Mouse (Mus musculus) frontal cortex, postnatal 10 days (tissue): ENCODE measurements around the gene 9930104L06Rik.

Source experiments
- DNase-seq, 2 experiments: peaks; one replicate each; pipeline ENCODE4 v3.0.0; 2022; ENCODE audit warnings: low spot score in 2 of 2, mixed read lengths in 1 of 2

9930104L06Rik gene

GRCm38 (mm10) chr4:124959062-124959461 is 22.2 kb downstream of the 9930104L06Rik start:
- no peak for DNase-seq

- no peak for DNase-seq
These were observed 24.1 kb downstream of the 9930104L06Rik start for GRCm38 (mm10) chr4:124960940-124961339.

DNA sequence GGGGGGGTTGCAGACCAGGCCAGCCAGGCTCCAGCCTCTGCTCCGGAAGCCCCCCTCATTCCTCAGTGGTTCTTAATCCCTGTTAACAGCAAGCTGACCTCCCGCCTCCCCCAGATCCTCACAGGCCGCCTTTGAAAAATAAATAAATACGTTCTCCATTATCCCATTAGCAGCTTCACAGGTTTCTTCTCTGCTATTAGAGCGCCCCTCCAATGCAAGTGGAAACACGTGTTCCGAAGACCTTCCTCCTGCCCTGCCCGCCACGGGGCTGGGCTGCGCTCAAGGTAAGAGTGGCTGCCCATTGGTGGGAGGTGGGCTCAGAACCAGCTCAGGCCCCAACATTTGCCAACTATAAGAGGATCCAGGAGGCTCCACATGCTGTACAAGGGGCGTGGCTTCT is 25.7 kb downstream of the 9930104L06Rik start:
- no peak for DNase-seq

DNA sequence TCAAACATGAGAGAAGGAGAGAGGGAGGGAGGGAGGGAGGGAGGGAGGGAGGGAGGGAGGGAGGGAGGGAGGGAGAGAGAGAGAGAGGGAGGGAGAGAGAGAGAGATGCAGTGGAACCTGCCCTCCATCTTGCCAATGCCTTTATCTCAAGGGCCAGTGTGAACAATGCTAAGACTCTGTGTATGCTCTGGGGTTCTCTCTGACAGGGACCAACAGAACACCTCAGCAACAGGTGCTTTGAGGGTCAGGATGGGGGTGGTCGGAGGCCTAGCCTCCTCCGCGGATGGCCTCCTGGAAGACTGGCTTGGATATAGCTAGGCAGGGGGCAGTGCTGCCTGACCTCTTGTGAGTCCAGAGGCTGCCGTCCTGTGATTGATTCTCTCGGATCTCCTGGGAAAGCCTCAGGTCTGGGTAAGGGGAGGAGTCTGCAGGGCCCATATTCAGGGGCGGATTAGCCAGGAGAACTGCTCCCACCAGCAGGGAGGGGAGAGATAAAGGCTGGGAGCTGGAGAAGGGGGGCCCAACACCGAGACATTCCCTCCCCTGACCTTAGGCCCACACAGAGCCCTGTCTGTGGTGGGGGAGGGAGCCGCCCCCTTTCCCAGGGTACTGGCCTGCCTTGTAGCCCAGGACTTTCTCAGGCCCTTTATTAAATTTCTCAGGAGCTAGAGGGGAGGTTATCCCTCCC is 28.2 kb downstream of the 9930104L06Rik start:
- no peak for DNase-seq

DNA sequence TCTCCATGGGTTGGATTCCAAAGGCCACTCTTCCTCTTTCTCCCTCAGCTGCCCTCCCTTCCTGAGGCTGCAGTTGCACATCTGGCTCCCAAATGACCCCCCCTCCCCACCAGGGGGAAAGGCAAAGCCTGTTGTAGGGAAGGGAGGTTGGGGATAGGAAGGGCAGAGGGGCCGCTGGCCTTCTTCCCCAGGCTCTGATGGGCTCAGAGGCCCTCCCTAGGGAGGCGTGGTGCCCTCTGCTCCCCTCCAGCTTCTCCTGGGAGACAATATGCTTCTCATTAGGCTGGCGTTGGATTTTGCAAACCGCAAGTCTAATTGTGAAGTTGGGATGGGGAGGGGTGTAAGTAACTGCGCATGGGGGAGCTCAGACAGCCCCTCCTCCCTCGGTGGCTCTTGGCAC is 31.9 kb downstream of the 9930104L06Rik start:
- DNase-seq: no peak

- DNase-seq: no peak
These were observed 32.5 kb downstream of the 9930104L06Rik start for GRCm38 (mm10) chr4:124969219-124969848.

DNA sequence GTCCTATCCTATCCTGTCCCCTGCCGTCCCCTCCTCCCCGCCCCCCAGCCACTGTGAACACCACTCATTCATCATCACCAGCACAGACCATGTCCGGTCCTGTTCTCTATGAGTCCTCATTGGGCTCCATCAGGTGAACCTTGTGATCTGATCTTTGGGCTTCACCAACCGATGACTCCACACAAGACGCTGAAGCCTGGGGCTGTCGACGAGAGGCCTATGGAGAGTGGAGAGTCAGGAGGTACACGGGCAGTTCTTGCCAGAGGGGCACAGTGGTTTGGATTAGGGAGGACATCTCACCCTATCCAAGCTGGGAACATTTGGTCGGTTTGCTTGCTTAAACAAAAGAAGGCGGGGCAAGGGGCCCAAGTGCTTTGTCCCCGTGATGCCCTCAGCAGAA is 33.3 kb downstream of the 9930104L06Rik start:
- DNase-seq: no peak

DNA sequence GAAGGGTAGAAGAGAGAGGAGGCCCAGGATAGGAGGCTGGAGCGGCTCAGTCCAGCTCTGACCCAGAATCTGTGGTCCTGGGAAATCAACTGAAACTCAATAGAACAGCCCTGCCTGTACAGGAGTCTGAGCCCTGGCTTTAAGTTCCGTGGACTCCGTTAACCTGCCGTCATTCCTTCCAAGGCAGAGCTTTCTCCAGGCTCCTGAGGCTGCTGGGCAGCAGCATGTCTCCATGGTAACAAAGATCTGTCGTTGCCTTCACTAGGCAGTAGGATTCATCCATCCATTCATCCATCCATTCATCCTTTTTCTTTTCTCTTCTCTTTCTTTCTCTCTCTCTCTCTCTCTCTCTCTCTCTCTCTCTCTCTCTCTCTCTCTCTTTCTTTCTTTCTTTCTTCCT is 33.8 kb downstream of the 9930104L06Rik start:
- DNase-seq: no peak

- no peak for DNase-seq
These were observed 34.2 kb downstream of the 9930104L06Rik start for GRCm38 (mm10) chr4:124971094-124971493.

- no peak for DNase-seq
These were observed 35.5 kb downstream of the 9930104L06Rik start for GRCm38 (mm10) chr4:124972316-124972715.

DNA sequence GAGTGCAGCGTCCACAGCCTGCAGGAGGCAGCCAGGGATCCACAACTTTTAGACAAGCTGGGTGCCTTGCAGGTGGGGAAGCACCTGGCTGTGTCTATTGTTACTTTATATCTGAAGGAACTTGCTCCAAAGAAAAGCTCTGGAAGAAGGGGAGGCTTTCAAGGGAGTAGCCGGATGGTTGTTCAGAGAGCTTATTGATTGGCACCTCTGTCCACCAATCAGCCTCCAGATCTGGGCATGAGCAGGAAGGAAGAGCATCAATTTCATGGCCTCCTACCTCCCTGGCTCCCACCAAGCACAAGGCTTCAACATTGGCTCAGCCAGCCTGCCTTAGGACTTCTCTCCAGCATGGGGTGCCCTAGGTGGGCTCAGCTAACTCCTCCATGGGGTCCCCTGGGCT is 36.4 kb downstream of the 9930104L06Rik start:
- no peak for DNase-seq

GRCm38 (mm10) chr4:124978201-124978600 is 41.4 kb downstream of the 9930104L06Rik start:
- no peak for DNase-seq

GRCm38 (mm10) chr4:124983893-124984526 is 47.2 kb downstream of the 9930104L06Rik start:
- DNase-seq: no peak

GRCm38 (mm10) chr4:124984871-124985670 is 48.2 kb downstream of the 9930104L06Rik start:
- DNase-seq: no peak

DNA sequence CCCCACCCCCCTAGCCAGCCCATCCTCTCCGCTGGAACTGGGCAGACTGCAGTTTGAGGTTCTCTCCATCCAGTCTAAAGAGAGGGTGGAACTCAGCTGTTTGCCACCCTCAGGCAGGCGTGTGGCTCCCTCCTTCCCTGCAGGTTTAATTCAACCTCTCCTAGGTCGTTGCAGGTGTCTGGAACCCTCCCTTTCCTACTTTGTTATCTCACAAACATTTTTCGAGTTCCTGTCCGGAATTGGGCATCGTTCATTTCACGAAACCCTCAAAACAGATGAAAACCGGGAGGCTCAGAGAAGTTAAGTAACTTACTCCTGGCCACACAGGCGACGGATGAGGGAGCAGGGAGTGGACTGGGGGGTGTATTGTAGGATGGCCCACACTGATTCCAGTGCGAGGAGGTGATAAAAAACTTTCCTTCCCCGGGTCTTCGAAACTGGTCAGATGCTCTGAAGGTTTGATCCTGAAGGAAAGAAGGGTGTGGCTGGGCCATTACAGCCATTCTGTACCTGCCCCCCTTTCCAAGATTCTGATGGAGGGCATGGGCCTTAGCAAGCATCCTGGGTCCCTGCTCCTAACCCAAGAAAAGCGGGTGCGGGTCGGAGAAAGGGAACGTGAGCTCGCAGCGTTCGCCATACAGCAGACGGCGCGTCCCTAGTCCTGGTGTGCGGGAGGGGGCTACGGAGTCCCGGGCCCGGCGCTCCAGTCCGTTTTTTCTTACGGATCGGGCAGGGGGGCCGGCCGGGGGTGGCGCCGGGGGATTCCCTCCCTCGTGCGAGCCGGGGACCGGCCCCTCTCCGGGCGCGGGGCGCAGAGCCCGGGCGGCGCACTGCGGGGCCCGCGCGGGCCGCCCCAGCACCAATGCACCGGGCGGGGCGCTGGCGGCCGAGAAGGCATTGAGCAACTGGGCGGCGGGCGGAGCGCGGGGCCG is 49.1 kb downstream of the 9930104L06Rik start, which contains the start of gene Rspo1:
TSS of gene Rspo1 (plus strand) at position 760 of the 932 bp plus-strand sequence.
- DNase-seq: no peak

DNA sequence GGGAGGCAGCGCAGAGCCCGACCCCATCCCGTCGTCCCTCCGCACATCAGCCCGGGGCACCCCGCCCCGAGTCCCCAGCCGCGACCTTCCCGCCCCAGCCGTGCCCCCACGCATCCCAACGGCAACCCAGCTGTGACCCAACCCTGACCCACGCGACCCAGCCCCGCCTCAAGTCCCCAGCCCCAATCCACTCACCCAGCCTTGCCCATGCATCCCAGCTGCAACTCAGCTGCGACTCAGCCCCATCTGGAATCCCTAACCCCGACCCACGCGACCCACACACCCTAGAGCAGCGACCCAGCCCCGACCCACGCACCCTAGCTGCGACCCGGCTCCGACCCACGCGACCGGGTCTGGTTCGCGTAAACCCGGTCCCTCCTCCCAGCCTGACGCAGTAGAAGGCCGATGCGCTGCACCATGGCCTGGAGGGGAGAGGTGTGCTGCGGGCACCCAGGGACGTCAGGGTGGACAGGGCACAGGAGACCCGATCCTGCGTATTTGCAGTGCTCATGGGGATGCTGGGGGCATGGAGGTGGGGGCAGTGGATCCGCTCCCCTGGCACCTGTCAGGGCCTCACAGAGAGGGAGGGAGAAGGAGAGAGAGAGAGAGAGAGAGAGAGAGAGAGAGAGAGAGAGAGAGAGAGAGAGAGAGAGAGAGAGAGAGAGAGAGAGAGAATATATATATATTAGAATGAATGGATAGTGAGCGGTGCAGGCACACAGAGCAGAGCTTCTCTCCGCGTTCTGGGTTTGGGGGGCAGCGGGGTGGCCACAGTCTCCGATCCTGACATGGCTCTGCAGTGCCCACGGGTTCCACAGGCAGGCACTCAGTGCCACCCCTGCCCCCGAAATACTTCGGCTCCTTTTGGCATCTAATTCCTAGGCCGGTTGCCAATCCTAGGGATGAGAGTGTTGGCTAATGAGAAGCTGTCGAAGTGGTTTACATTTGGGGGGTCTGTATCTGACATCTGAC is 50.2 kb downstream of the 9930104L06Rik start:
- DNase-seq: no peak

GRCm38 (mm10) chr4:124987711-124988097 is 50.9 kb downstream of the 9930104L06Rik start:
- no peak for DNase-seq

- no peak for DNase-seq
These were observed 51.5 kb downstream of the 9930104L06Rik start for GRCm38 (mm10) chr4:124988382-124988781.

DNA sequence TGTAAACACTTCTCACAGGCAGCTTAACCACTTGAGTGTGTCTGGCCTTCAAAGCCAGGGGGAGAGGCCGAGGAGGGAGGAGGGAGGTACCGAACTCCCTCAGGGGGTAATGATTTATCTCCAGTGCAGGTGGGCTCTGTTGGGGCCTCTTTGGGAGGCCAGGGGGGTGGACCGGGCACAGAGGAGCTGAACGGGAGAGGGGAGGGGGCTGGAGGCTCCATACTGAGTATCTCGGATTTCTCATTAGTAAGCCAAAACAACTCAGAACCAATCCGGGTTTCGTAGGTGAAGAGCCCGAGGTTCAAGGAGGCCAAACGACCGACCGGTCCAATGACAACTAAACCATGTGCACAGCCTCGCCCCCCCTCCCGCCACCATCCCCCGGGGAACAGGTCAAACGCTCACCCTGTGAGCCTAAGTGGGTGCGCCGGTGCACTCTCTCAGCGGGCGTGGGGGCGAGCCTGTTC is 53.0 kb downstream of the 9930104L06Rik start:
- no peak for DNase-seq

DNA sequence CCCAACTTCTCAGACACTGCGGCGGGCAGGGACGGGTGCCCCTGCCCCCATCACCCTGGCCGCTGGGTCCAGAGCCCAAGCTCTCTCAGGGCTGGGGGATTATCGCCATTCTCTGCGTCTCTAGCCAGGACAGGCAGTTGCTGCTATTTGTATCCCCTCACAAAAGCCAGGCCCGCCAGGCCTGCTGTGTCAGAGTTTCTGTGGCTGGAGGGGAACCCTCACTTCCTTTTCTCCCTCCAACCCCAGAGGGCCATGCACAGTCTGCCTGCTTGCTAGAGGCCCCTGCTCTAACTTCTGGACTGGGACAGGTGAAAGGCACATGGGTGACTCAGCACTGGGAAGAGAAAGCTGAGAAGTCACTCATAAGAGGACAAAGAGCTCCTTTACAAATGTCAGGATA is 53.5 kb downstream of the 9930104L06Rik start:
- no peak for DNase-seq
